Mouse (Mus musculus) testis, adult 2 months (tissue): ENCODE data around the gene Ranbp10. TPM values are rescaled to one million over a fixed set of nuclear protein-coding genes. Genes with fewer than 3 reads are reported as not detected.

Experiments used
- H3K27ac ChIP-seq: fragments of 200-500 bp; 2 replicates; pipeline ENCODE4 v1.5.1; 2012; ENCODE audit warnings: low read depth, low read length; ENCODE audit not compliant: control insufficient read depth, insufficient read depth
- H3K27me3 ChIP-seq: fragments of 200-500 bp; 2 replicates; pipeline ENCODE4 v1.6.1; 2012; ENCODE audit warnings: mild to moderate bottlenecking, low read length, moderate library complexity; ENCODE audit not compliant: control insufficient read depth, insufficient read depth
- H3K36me3 ChIP-seq: fragments of 200-500 bp; 2 replicates; pipeline ENCODE4 v1.6.1; 2012; ENCODE audit warnings: mild to moderate bottlenecking, low read length; ENCODE audit not compliant: control insufficient read depth, insufficient read depth
- H3K4me1 ChIP-seq: fragments of 200-500 bp; 2 replicates; pipeline ENCODE4 v1.6.1; 2012; ENCODE audit warnings: low read length; ENCODE audit not compliant: control insufficient read depth, insufficient read depth
- H3K4me3 ChIP-seq: fragments of 200-500 bp; 2 replicates; pipeline ENCODE4 v1.5.1; 2012; ENCODE audit warnings: low read depth, mild to moderate bottlenecking, low read length, moderate library complexity, mixed read lengths; ENCODE audit not compliant: control insufficient read depth
- CTCF ChIP-seq: fragments of 200-500 bp; IDR thresholded peaks from 2 replicates; pipeline ENCODE4 v1.5.1; 2012; ENCODE audit warnings: low read depth, mild to moderate bottlenecking, inconsistent platforms, low read length, moderate library complexity; ENCODE audit not compliant: control insufficient read depth, insufficient read depth, insufficient replicate concordance
- POLR2A ChIP-seq: fragments of 200-500 bp; IDR thresholded peaks from 2 replicates; pipeline ENCODE4 v1.6.1; 2012; ENCODE audit warnings: low read depth, mild to moderate bottlenecking, inconsistent platforms, low read length, moderate library complexity; ENCODE audit not compliant: control insufficient read depth
- polyA plus RNA-seq: library from polyadenylated mRNA; depleted of rRNA; stranded (reverse); fragments of >200 nt; gene quantifications from 2 replicates; pipeline ENCODE4 v1.2.3, GENCODE M21; 2012

Ranbp10 gene
- polyA plus RNA-seq, 1 experiment, result 48.4 TPM

DNA sequence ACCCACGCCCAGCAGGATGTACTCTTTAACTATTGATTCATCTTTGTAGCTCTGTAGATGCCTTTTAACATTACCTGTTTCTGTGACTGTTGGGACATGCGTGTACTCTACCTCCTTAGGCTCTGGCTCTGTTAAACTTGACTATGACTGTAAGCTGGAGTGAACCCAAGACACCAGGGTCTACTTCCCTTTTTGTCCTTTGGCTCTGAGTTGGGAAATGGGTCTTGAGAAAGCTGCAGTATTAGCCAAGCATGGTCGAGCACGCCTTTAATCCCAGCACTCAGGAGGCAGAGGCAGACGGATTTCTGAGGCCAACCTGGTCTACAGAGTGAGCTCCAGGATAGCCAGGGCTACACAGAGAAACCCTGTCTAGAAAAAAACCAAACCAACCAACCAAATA is 31.3 kb upstream of the Ranbp10 start:
- no peak overlapping the region for H3K4me3 ChIP-seq

DNA sequence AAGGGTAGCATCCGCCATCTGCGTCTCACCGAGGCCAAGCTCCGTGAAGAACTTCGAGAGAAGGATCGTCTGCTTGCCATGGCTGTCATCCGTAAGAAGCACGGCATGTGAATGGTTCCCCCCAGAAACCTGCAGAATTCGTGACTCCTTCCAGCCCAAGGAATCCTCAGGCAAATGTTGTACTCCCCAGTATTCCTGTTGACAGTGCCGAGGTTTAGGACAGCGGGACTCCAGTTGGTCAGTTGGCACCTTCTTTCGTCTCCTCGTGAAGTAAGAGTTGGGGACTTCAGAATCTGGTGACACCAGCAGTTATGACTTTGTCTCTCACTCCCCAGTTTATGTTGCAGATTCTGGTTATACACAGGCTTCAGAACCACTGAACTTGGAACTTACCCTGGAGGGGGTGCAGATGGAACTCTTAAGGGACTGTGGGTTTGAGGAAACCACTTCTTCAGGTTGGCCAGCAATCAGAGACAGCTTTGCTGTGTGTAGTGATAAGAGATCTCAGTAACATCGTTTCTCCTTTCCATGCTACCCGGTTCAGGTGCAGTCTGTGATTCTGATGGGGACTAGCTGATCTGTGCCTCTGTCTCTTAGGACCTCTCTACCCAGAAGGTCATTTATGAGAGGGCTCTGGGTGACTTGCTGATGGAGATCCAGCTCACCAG is 29.2 kb upstream of the Ranbp10 start:
- no peak overlapping the region for H3K27ac ChIP-seq
- H3K27me3 ChIP-seq, result no peaks in the 10 kb centered on the region
- H3K4me3 ChIP-seq, result peak overlapping the region; percentile 94
- TF ChIP-seq POLR2A, result no peak
- no peak for TF ChIP-seq CTCF
- H3K36me3 ChIP-seq, result no peaks in the 10 kb centered on the region
- peaks cover 10% of the 10 kb centered on the region for H3K4me1 ChIP-seq

More for the DNA sequence above, 31.3 kb upstream of the Ranbp10 start:
- H3K36me3 ChIP-seq, result no peaks in the 10 kb centered on the region
- no peak overlapping the region for H3K27ac ChIP-seq
- TF ChIP-seq POLR2A, result no peak
- TF ChIP-seq CTCF, result no peak
- H3K27me3 ChIP-seq, result no peaks in the 10 kb centered on the region
- H3K4me1 ChIP-seq, result peaks cover 10% of the 10 kb centered on the region

DNA sequence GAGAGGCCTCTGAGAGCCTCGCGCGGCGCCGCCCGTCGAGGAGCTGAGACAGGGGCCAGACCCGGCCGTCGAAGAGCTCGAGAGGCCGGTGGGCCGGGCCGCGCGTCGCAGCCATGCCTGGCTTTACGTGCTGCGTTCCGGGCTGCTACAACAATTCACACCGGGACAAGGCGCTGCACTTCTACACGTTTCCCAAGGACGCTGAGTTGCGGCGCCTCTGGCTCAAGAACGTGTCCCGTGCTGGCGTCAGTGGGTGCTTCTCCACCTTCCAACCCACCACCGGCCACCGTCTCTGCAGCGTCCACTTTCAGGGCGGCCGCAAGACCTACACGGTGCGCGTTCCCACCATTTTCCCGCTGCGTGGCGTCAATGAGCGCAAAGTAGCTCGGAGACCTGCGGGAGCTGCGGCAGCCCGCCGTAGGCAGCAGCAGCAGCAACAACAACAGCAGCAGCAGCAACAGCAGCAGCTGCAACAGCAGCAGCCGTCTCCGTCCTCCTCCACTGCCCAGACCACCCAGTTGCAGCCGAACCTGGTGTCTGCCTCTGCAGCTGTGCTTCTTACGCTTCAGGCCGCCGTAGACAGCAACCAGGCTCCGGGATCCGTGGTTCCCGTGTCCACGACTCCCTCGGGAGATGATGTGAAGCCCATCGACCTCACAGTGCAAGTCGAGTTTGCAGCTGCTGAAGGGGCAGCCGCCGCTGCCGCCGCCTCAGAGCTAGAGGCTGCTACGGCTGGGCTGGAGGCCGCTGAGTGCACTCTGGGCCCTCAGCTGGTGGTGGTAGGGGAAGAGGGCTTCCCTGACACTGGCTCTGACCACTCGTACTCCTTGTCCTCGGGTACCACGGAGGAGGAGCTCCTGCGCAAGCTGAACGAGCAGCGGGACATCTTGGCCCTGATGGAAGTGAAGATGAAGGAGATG is 28.4 kb upstream of the Ranbp10 start:
- H3K4me3 ChIP-seq, result peak overlapping the region; percentile 94
- no peaks in the 10 kb centered on the region for H3K27me3 ChIP-seq
- H3K36me3 ChIP-seq, result no peaks in the 10 kb centered on the region
- peak overlapping the region; percentile 92 for H3K27ac ChIP-seq
- peaks cover 12% of the 10 kb centered on the region for H3K4me1 ChIP-seq
- TF ChIP-seq POLR2A, result 0 out of 2 replicates have a peak, but pooled peaks have one; percentile 16
- TF ChIP-seq CTCF, result no peak

DNA sequence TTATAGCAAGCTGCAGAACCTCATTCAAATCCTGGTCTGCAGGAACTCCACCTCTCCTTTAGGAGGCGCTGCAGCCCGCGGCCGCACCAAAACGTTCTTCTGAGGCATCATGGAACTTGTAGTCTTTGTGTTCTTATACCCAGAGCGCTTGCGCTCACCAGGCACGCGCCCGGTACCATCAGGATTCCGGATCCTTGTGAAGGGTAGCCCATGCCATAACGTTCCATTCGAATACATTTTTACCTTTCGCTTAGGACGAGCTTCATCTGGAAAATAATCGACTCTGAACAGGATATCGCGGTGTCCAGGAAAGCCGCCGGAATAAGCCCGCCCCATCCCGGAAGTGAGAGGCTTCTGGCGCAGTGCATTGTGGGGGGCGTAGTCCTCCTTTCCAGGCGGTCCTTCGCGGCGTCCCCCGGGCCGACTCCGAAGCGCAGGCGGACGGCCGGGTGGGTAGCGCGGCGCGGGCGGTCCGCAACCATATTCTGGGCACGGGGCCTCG is 27.6 kb upstream of the Ranbp10 start, which contains the start of gene Thap11:
Gene Thap11 (plus strand): TSS at position 418 of the 502 bp plus-strand sequence.
- no peaks in the 10 kb centered on the region for H3K36me3 ChIP-seq
- peak within 1 kb of the TSS; percentile 94 for H3K4me3 ChIP-seq
- no peaks in the 10 kb centered on the region for H3K27me3 ChIP-seq
- TF ChIP-seq CTCF, result peak; percentile 96; the same call in 1 of the 2 replicates
- TF ChIP-seq POLR2A, result peak; percentile 16; the same call in 1 of the 2 replicates
- H3K27ac ChIP-seq, result peak within 1 kb of the TSS; percentile 92
- H3K4me1 ChIP-seq, result peaks cover 12% of the 10 kb centered on the region

DNA sequence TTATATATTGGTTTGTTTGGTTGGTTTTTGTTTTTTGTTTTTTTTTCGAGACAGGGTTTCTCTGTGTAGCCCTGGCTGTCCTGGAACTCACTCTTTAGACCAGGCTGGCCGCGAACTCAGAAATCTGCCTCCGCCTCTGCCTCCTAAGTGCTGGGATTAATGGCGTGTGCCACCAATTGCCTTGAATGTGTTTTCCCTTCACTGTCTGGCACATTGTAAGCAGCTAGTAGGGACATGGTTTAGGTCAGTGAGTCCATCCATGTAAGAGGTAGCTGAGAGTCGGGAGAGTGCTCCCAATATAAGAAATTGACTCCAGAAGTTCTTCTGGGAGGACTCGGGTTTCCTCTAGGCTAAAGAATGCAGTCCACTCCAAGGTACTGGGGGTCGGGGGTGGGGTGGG is 27.2 kb upstream of the Ranbp10 start:
- Histone ChIP-seq H3K4me3 (no peak overlapping the region), H3K4me1 (peaks cover 12% of the 10 kb centered on the region), H3K27me3 (no peaks in the 10 kb centered on the region), H3K27ac (no peak overlapping the region), H3K36me3 (no peaks in the 10 kb centered on the region)
- TF ChIP-seq CTCF (peak; percentile 23; the same call in 1 of the 2 replicates), POLR2A (no peak)

DNA sequence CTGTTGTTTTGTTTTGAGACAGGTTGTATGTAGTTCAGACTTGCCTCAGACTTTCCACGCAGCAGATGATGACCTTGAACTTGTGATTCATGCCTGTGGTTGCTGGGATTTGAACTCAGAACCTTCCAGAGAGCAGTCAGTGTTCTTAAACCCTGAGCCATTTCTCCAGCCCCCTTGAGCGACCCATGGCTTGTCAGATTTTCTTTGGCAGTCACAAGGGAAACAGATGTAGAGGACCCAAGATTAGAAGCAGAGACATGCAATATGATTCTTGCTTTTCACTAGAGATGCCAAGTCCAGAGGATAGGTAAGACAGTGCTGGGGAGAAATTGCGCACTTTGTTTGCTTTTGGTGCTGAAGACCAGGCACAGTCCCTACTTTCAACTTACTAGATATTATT is 26.0 kb upstream of the Ranbp10 start, which contains the start of gene Cenpt:
Gene Cenpt (minus strand): TSS at position 101 of the 400 bp plus-strand sequence.
- peaks cover 12% of the 10 kb centered on the region for H3K4me1 ChIP-seq
- peak within 1 kb of the TSS; percentile 55 for H3K4me3 ChIP-seq
- no peaks in the 10 kb centered on the region for H3K27me3 ChIP-seq
- H3K27ac ChIP-seq, result no peak within 1 kb of the TSS
- TF ChIP-seq POLR2A, result no peak
- TF ChIP-seq CTCF, result no peak
- H3K36me3 ChIP-seq, result no peaks in the 10 kb centered on the region

DNA sequence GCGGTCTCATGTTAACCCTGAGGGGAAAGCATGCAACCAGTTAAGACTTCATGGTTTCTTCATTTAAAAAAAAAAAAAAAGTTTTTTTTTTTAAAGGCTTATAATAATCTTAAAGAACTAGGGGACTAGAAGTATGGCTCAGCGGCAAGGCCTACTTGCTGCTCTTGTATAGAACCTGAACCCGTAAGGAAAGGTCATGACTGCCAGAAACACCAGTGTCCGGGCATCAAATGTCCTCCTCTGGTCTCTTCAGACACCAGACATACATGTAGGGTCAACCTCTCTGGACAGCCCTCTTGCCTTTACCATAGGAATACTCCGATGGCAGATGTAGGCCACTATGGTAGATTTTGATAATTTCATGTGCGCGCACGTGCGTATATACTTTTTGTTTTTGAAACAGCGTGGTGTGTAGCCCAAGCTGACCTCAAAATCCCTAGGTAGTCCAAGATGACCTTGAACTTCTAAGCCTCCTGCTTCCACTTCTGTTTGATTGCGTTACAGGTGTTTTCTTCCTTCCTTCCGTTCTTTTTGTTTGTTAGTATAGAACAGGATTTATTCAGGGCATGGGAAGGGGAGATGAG is 25.1 kb upstream of the Ranbp10 start:
- no peak overlapping the region for H3K27ac ChIP-seq
- peaks cover 12% of the 10 kb centered on the region for H3K4me1 ChIP-seq
- TF ChIP-seq CTCF (no peak), POLR2A (no peak)
- H3K27me3 ChIP-seq, result no peaks in the 10 kb centered on the region
- H3K36me3 ChIP-seq, result no peaks in the 10 kb centered on the region
- H3K4me3 ChIP-seq, result peak overlapping the region; percentile 99
